Mouse (Mus musculus) thymus, adult 2 months (tissue): ENCODE measurements at regions not wholly inside any gene's neighbourhood (a gene's known extent, or its start where the extent isn't known, plus 50 kb on each side); places are given as distances from the start of the nearest gene placed in this dataset.

Source experiments
- DNase-seq: peaks from one replicate; pipeline ENCODE4 v3.0.0; 2021
- H3K27ac ChIP-seq: fragments of 200-500 bp; 2 replicates; pipeline ENCODE4 v1.5.1; 2012; ENCODE audit warnings: low read length, control low read depth; ENCODE audit not compliant: control insufficient read depth, insufficient read depth
- H3K27me3 ChIP-seq: fragments of 200-500 bp; 2 replicates; pipeline ENCODE4 v1.6.1; 2012; ENCODE audit warnings: mild to moderate bottlenecking, low read length, moderate library complexity, mixed read lengths; ENCODE audit not compliant: control insufficient read depth, insufficient read depth
- H3K36me3 ChIP-seq: fragments of 200-500 bp; 2 replicates; pipeline ENCODE4 v1.6.1; 2012; ENCODE audit warnings: mild to moderate bottlenecking, low read length, moderate library complexity; ENCODE audit not compliant: control insufficient read depth, insufficient read depth
- H3K4me1 ChIP-seq: fragments of 200-500 bp; replicated peaks from 2 replicates; pipeline ENCODE4 v1.6.1; 2012; ENCODE audit warnings: low read length; ENCODE audit not compliant: control insufficient read depth, insufficient read depth
- H3K4me3 ChIP-seq: fragments of 200-500 bp; 2 replicates; pipeline ENCODE4 v1.5.1; 2012; ENCODE audit warnings: mild to moderate bottlenecking, low read length, control low read depth, moderate library complexity; ENCODE audit not compliant: control insufficient read depth, insufficient read depth
- CTCF ChIP-seq: fragments of 200-500 bp; IDR thresholded peaks from 2 replicates; pipeline ENCODE4 v1.5.1; 2012; ENCODE audit warnings: mild to moderate bottlenecking, control low read depth, low read length, moderate library complexity, borderline replicate concordance; ENCODE audit not compliant: control insufficient read depth, poor library complexity, insufficient read depth; ENCODE audit errors: extremely low read depth
- POLR2A ChIP-seq: fragments of 200-500 bp; IDR thresholded peaks from 2 replicates; pipeline ENCODE4 v1.6.1; 2012; ENCODE audit warnings: mild to moderate bottlenecking, low read length, control low read depth, moderate library complexity; ENCODE audit not compliant: control insufficient read depth, poor library complexity, insufficient read depth; ENCODE audit errors: extremely low read depth
- WGBS: fragments of 180-500 bp; shearing (Covaris S2); methylation state at CpG from one replicate; pipeline ENCODE4 v1.1.7; 2018; 5-methylcytosine and 5-hydroxymethylcytosine counted together

DNA sequence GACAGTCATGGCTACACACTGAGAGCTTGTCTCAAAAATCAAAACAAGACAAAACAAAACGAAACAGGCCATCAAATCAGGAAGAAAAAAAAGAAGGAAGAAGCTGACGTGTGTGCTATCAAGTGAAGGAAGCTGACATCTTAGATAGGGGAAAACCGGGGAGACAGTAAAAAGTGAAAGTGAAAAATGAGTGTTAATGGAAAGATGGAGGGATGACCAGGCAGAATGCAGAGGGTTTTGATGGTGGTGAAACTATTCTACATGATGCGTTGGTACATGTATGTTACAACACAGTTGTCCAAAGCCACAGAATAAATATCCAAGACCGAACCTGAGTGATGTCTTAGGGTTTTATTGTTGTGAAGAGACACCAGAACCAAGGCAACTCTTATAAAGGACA lies 83.1 kb upstream of the Rybp start:
- Histone ChIP-seq H3K4me3 (no peak overlapping the region), H3K27ac (no peak overlapping the region), H3K36me3 (no peaks in the 10 kb centered on the region), H3K4me1 (no peaks in the 10 kb centered on the region), H3K27me3 (no peaks in the 10 kb centered on the region)
- 47% methylated on average over 5 of the region's 5 CpGs for WGBS
- DNase-seq = no peak
- TF ChIP-seq POLR2A (no peak), CTCF (no peak)

DNA sequence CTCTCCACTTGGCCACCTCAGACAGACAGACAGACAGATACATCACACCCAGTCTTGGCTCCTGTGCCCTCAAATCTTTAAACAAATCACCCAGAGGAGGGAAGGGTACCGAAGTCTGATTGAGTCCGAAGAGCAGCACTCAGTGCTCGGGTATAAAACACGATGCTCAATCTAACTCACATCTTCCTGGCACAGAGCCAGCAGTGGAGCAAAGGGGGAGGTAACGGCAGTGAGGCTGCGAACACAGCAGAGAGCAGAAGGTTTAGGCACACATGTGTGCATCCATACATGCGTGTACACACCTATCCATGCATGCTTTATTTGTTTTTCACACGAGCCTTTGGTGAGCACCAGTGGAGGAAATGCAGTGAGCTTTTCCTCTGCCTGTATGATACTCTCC lies 78.9 kb upstream of the Rybp start:
- DNase-seq = no peak
- Histone ChIP-seq H3K36me3 (no peaks in the 10 kb centered on the region), H3K4me3 (no peak overlapping the region), H3K27me3 (no peaks in the 10 kb centered on the region), H3K4me1 (no peaks in the 10 kb centered on the region), H3K27ac (no peak overlapping the region)
- 52% methylated on average over 8 of the region's 8 CpGs for WGBS
- no peak for TF ChIP-seq CTCF
- no peak for TF ChIP-seq POLR2A

DNA sequence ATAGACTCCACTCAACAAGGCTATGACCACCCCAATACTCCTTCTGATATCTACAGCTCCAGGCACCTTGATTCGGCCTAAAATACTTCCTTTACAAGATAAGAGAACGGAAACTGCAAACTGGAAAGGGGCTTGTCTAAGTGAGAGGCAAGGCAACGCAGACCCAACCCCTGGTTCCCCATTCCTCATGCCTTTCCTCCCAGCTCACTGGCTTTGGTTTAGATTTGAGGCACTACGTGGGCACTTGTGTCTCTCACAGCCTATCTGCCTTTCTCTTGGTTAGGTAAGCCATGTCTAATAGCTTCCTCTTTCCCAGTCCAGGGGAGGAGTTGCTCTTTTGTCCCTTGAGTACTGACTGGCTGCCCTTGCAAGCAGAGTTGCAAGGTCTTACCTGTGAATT lies 78.5 kb upstream of the Rybp start:
- no peak for DNase-seq
- H3K27ac ChIP-seq = no peak overlapping the region
- no peaks in the 10 kb centered on the region for H3K36me3 ChIP-seq
- no peak for TF ChIP-seq CTCF
- TF ChIP-seq POLR2A = no peak
- WGBS = 25% methylated on average over 4 of the region's 4 CpGs
- H3K4me1 ChIP-seq = no peaks in the 10 kb centered on the region
- H3K4me3 ChIP-seq = no peak overlapping the region
- no peaks in the 10 kb centered on the region for H3K27me3 ChIP-seq

DNA sequence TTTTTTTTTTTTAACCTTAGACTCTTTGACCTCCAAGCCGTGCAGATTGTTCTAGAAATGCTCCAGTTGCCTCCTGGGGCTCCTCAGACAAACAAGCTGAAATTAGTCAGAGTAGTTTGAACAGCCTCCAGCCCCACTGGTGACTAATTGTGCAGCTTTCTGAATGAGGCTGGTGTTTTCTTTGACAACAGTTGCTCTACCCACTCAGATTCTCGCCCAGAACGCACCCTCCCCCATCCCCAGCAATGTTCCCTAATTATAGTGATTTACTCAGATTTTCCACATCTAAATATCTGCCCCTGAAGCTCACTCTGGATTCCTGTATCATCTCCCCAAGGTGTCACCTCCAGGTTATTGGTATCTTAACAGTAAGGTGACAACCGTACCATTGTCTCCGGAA lies 76.4 kb upstream of the Rybp start:
- H3K27ac ChIP-seq = no peak overlapping the region
- TF ChIP-seq POLR2A (no peak), CTCF (no peak)
- WGBS = 93% methylated on average over 5 of the region's 5 CpGs
- H3K36me3 ChIP-seq = no peaks in the 10 kb centered on the region
- H3K4me1 ChIP-seq = no peaks in the 10 kb centered on the region
- no peak for DNase-seq
- H3K4me3 ChIP-seq = no peak overlapping the region
- H3K27me3 ChIP-seq = no peaks in the 10 kb centered on the region

DNA sequence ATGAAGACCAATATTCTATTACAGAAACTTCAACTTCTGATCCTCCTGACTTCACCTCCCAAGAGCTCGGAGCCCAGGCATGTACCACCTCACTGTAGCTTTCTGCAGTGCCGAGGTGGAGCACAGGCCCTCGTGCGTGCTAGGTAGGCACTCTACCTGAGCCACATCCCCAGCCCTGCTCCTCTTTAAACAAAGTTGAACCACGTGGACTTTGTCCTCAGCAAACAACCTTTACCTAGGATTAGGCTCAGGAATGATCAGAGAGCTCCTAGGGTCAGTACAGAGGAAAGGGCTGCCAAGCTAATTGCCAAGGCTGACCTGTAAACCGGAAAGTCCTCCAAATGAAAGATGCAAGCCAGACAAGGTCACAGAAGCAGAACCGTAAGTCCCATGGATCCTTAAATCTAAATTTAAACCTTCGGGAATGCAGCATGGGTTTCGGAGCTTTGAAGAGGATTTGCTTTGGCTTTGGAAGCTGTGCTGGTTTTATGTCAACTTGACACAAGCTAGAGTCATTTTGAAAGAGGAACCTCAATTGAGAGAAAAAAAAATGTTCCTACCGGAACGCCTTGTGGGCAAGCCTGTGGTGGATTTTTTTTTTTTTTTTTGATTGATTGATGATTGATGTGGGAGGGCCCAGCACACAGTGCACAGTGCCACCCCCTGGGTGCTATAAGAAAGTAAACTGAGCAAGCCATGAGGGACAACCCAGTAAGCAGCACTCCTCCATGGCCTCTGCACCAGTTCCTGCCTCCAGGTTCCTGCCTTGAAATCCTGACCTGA lies 69.5 kb upstream of the Rybp start:
- WGBS = 50% methylated on average over 11 of the region's 11 CpGs
- H3K36me3 ChIP-seq = no peaks in the 10 kb centered on the region
- no peaks in the 10 kb centered on the region for H3K27me3 ChIP-seq
- H3K27ac ChIP-seq = no peak overlapping the region
- no peak for TF ChIP-seq CTCF
- H3K4me3 ChIP-seq = no peak overlapping the region
- H3K4me1 ChIP-seq = no peaks in the 10 kb centered on the region
- no peak for DNase-seq

DNA sequence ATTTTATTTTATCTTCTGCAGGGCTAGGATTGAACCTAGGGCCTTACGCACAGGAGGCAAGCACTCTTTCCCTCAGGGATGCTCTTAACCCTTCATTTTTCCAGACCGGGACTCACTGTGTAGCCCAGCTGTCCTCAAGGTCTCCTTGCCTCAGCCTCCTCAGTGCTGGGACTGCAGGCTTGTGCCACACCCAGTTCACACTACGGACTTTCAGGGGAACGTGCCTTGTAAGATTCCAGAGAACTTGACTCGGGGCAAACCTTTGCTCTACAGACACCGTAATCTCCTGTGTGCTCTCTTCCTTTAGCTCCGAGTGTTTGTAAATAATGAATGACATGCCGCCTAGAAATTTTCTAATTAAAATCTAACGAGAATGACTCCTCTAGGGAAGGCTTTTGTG lies 68.6 kb upstream of the Rybp start:
- DNase-seq = no peak
- H3K4me3 ChIP-seq = no peak overlapping the region
- no peak for TF ChIP-seq CTCF
- TF ChIP-seq POLR2A = no peak
- 96% methylated on average over 9 of the region's 9 CpGs for WGBS
- H3K27ac ChIP-seq = no peak overlapping the region
- H3K27me3 ChIP-seq = no peaks in the 10 kb centered on the region
- H3K36me3 ChIP-seq = no peaks in the 10 kb centered on the region
- H3K4me1 ChIP-seq = no peaks in the 10 kb centered on the region

DNA sequence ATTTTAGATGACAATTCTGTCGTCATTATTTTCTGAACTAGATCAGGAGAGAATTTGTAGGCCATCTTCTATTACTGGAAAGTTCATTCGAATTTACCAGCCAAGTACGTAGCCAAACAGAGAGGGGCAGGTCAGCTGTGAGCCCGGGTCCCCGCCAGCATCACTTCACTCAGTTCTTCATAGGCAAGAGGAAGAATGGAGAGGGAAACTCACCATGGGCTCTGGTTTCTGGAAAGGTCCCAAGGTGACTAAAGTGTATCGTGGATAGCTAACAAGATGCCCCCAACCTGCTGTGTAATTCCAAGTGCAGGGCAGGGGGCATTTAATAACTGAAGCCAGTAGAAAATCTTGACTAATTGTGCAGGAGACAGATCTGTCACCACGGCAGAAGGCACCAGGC lies 60.2 kb upstream of the Rybp start:
- 90% methylated on average over 7 of the region's 7 CpGs for WGBS
- Histone ChIP-seq H3K27me3 (no peaks in the 10 kb centered on the region), H3K4me1 (no peaks in the 10 kb centered on the region), H3K27ac (no peak overlapping the region), H3K36me3 (no peaks in the 10 kb centered on the region), H3K4me3 (no peak overlapping the region)
- DNase-seq = no peak
- TF ChIP-seq POLR2A = no peak
- TF ChIP-seq CTCF = no peak
